In genomic region chr11:68933885-68934507, GRCm38 (mm10) we compare ENCODE assay signal across 24 mouse cellular contexts. TPM values are rescaled to one million over a fixed set of nuclear protein-coding genes. Genes with fewer than 3 reads are reported as not detected.
DNase-seq lines count a peak whose midpoint lies in the region; ATAC-seq and TF ChIP-seq lines count a peak whose summit lies in the region.
"Had no signal": no experiment of that assay in that cellular context is flagged by ENCODE, and none has a peak within 500 bp of the region (broad histone marks: within the 10 kb centered on the region; RNA-seq: fewer than 3 reads in every experiment).

No protein-coding gene starts in this region.

- no peaks in the 10 kb centered on the region for H3K36me3 ChIP-seq in hindbrain, embryonic 12.5 days
- no peaks in the 10 kb centered on the region for H3K36me3 ChIP-seq in hindbrain, embryonic 11.5 days (ENCODE audit: control insufficient read depth, insufficient read depth, low read length)
- H3K36me3 ChIP-seq in MEL (ENCODE audit: control insufficient read depth in 1 of 2, insufficient read depth in 2 of 2, low read length in 2 of 2), result peaks cover 0 to under 1% of the 10 kb centered on the region in 2 experiments; a peak in 1 of 4 replicates
- H3K36me3 ChIP-seq in forebrain, postnatal 0 days (ENCODE audit: insufficient read depth), result no peaks in the 10 kb centered on the region
- H3K36me3 ChIP-seq in midbrain, postnatal 0 days (ENCODE audit: insufficient read depth, low read length), result no peaks in the 10 kb centered on the region
- H3K36me3 ChIP-seq: G1E; heart, embryonic 13.5 days had no signal

- no peak for TF ChIP-seq CTCF in MEL (IDR thresholded peaks at IDR 0.05 in 2 of 3, conservative IDR thresholded peaks at IDR 0.05 in 1 of 3; ENCODE audit: control insufficient read depth in 1 of 3, insufficient read depth in 1 of 3, low read depth in 2 of 3, low read length in 3 of 3, poor library complexity in 1 of 3, severe bottlenecking in 1 of 3)
- no peak; the same call in 1 of the 2 replicates for TF ChIP-seq CTCF in forebrain, postnatal 0 days (IDR thresholded peaks at IDR 0.05; ENCODE audit: low read depth)
- no peak for TF ChIP-seq CTCF in midbrain, postnatal 0 days (IDR thresholded peaks at IDR 0.05)

- no peak for ATAC-seq in hindbrain, embryonic 12.5 days (ENCODE audit: low FRiP score)
- no peak for ATAC-seq in hindbrain, embryonic 11.5 days (ENCODE audit: low FRiP score)
- ATAC-seq in forebrain, postnatal 0 days, result peak; percentile 60; the same call in 1 of the 2 replicates
- ATAC-seq in midbrain, postnatal 0 days (ENCODE audit: low FRiP score), result no peak

- no peak overlapping the region for H3K4me3 ChIP-seq in hindbrain, embryonic 12.5 days
- no peak overlapping the region for H3K4me3 ChIP-seq in hindbrain, embryonic 11.5 days (ENCODE audit: low read depth, low read length)
- H3K4me3 ChIP-seq in MEL (ENCODE audit: control insufficient read depth in 1 of 2, insufficient read depth in 1 of 2, low read depth in 2 of 2, low read length in 2 of 2), result no peak overlapping the region
- no peak overlapping the region for H3K4me3 ChIP-seq in forebrain, postnatal 0 days (ENCODE audit: low read depth, low read length)
- no peak overlapping the region for H3K4me3 ChIP-seq in midbrain, postnatal 0 days (ENCODE audit: low read depth, low read length)
- H3K4me3 ChIP-seq: heart, embryonic 13.5 days; megakaryocyte, embryonic 14.5 days had no signal

- H3K4me1 ChIP-seq in hindbrain, embryonic 12.5 days, result 0 out of 2 replicates have a peak, but pooled peaks cover 3% of the 10 kb centered on the region
- H3K4me1 ChIP-seq in hindbrain, embryonic 11.5 days (replicated peaks; ENCODE audit: control insufficient read depth, insufficient read depth, low read length), result no peaks in the 10 kb centered on the region
- H3K4me1 ChIP-seq in MEL (ENCODE audit: control insufficient read depth in 1 of 2, insufficient read depth in 2 of 2, low read length in 2 of 2), result peaks cover 0 to 4% of the 10 kb centered on the region in 2 experiments; a peak in 1 of 4 replicates
- H3K4me1 ChIP-seq in forebrain, postnatal 0 days (ENCODE audit: insufficient read depth), result peaks cover under 1% of the 10 kb centered on the region; the same call in 1 of the 2 replicates
- no peaks in the 10 kb centered on the region for H3K4me1 ChIP-seq in midbrain, postnatal 0 days (ENCODE audit: insufficient read depth, low read length)
- H3K4me1 ChIP-seq: heart, embryonic 13.5 days had no signal

- H3K79me2 ChIP-seq in MEL (ENCODE audit: control insufficient read depth, insufficient read depth, low read length, poor library complexity), result no peaks in the 10 kb centered on the region

- no peak for TF ChIP-seq RAD21 in MEL (IDR thresholded peaks at IDR 0.05; ENCODE audit: low read depth, low read length)

- no peak overlapping the region for H3K4me2 ChIP-seq in hindbrain, embryonic 12.5 days (replicated peaks)
- no peak overlapping the region for H3K4me2 ChIP-seq in hindbrain, embryonic 11.5 days (replicated peaks; ENCODE audit: low read depth, low read length)
- H3K4me2 ChIP-seq in forebrain, postnatal 0 days (ENCODE audit: low read depth), result no peak overlapping the region
- H3K4me2 ChIP-seq in midbrain, postnatal 0 days (ENCODE audit: low read depth, low read length, poor library complexity, severe bottlenecking), result no peak overlapping the region
- H3K4me2 ChIP-seq: heart, embryonic 13.5 days had no signal

- H3K9me3 ChIP-seq in hindbrain, embryonic 12.5 days (replicated peaks), result no peaks in the 10 kb centered on the region
- H3K9me3 ChIP-seq in hindbrain, embryonic 11.5 days (ENCODE audit: control insufficient read depth, low read length), result no peaks in the 10 kb centered on the region
- H3K9me3 ChIP-seq in MEL (replicated peaks; ENCODE audit: insufficient read depth, low read length), result no peaks in the 10 kb centered on the region
- H3K9me3 ChIP-seq in forebrain, postnatal 0 days (ENCODE audit: low read length), result no peaks in the 10 kb centered on the region
- H3K9me3 ChIP-seq in midbrain, postnatal 0 days (ENCODE audit: low read length), result no peaks in the 10 kb centered on the region
- H3K9me3 ChIP-seq: G1E; heart, embryonic 13.5 days; megakaryocyte, embryonic 14.5 days had no signal

- H3K27ac ChIP-seq in hindbrain, embryonic 12.5 days, result peak overlapping the region; percentile 18; the same call in 1 of the 2 replicates
- H3K27ac ChIP-seq in hindbrain, embryonic 11.5 days (ENCODE audit: low read depth, low read length), result no peak overlapping the region
- no peak overlapping the region for H3K27ac ChIP-seq in MEL (ENCODE audit: control insufficient read depth, low read depth, low read length)
- no peak overlapping the region for H3K27ac ChIP-seq in forebrain, postnatal 0 days (ENCODE audit: low read depth, low read length)
- H3K27ac ChIP-seq in midbrain, postnatal 0 days (ENCODE audit: low read depth, low read length), result no peak overlapping the region; the same call in 1 of the 2 replicates
- H3K27ac ChIP-seq: heart, embryonic 13.5 days had no signal

- H3K27me3 ChIP-seq in hindbrain, embryonic 12.5 days, result no peaks in the 10 kb centered on the region
- H3K27me3 ChIP-seq in hindbrain, embryonic 11.5 days (ENCODE audit: control insufficient read depth, insufficient read depth, low read length), result no peaks in the 10 kb centered on the region
- peaks cover 0 to 2% of the 10 kb centered on the region in 2 experiments; a peak in 2 of 4 replicates for H3K27me3 ChIP-seq in MEL (ENCODE audit: control insufficient read depth in 1 of 2, insufficient read depth in 2 of 2, low read length in 2 of 2)
- H3K27me3 ChIP-seq in forebrain, postnatal 0 days (ENCODE audit: insufficient read depth, low read length), result no peaks in the 10 kb centered on the region
- H3K27me3 ChIP-seq in midbrain, postnatal 0 days (ENCODE audit: insufficient read depth, low read length), result no peaks in the 10 kb centered on the region
- H3K27me3 ChIP-seq: heart, embryonic 13.5 days had no signal

- no peak for DNase-seq in hindbrain, embryonic 11.5 days (ENCODE audit: low spot score)
- DNase-seq in MEL (ENCODE audit: low read depth, low spot score), result peak; percentile 41
- peak; percentile 4 for DNase-seq in forebrain, postnatal 0 days
- DNase-seq in midbrain, postnatal 0 days (ENCODE audit: low spot score), result peak; percentile 51
- no peak for DNase-seq in natural killer cell, adult 2 months (ENCODE audit: low spot score in 2 of 2)
- no peak for DNase-seq in kidney, adult 11 months
- DNase-seq: adrenal gland, postnatal 14 days; cerebellum, adult 18-20 months; kidney, adult 9 months; kidney, postnatal 25 days; left cerebral cortex, postnatal 4 days; liver; lung, postnatal 10 days; right cerebral cortex, postnatal 14 days; spleen, adult 18-20 months; thymus, postnatal 25 days had no signal

- no peak for TF ChIP-seq EP300 in MEL (IDR thresholded peaks at IDR 0.05; ENCODE audit: low read depth in 1 of 2, low read length in 2 of 2)

- WGBS in hindbrain, embryonic 12.5 days, result 76% methylated on average over 5 of the region's 5 CpGs
- WGBS in hindbrain, embryonic 11.5 days, result 66% methylated on average over 5 of the region's 5 CpGs
- 68% methylated on average over 5 of the region's 5 CpGs for WGBS in forebrain, postnatal 0 days
- 60% methylated on average over 5 of the region's 5 CpGs for WGBS in midbrain, postnatal 0 days

- H3K9ac ChIP-seq in hindbrain, embryonic 12.5 days, result no peak overlapping the region
- no peak overlapping the region for H3K9ac ChIP-seq in hindbrain, embryonic 11.5 days (ENCODE audit: low read depth, low read length)
- no peak overlapping the region for H3K9ac ChIP-seq in MEL (ENCODE audit: control insufficient read depth, low read depth, low read length, poor library complexity, severe bottlenecking)
- no peak overlapping the region for H3K9ac ChIP-seq in forebrain, postnatal 0 days
- no peak overlapping the region for H3K9ac ChIP-seq in midbrain, postnatal 0 days (replicated peaks; ENCODE audit: low read length, poor library complexity, severe bottlenecking)
- H3K9ac ChIP-seq: heart, embryonic 13.5 days had no signal

- no peak for TF ChIP-seq POLR2A in MEL (IDR thresholded peaks at IDR 0.05; ENCODE audit: control insufficient read depth in 1 of 2, insufficient read depth in 1 of 2, low read depth in 1 of 2, low read length in 2 of 2, poor library complexity in 1 of 2)

RNA-seq across cellular contexts. Expression of gene Odf4, which starts 7.1 kb away (rescaled TPM):
- polyA plus RNA-seq in hindbrain, embryonic 12.5 days (2016; fragmentation: Nextera tagmentation; extraction: Ambion mirVana), result 0.36 TPM in 1 of 2 replicates, not detected in the other
- 0.15 and 0.18 TPM in 2 replicates for polyA plus RNA-seq in hindbrain, embryonic 11.5 days (2014; fragmentation: Nextera tagmentation; extraction: Ambion mirVana)
- not detected in 2 replicates for total RNA-seq in MEL (2012; rRNA removed)
- polyA plus RNA-seq in MEL (2012; ENCODE audit: insufficient read depth in 1 of 2, insufficient read length in 2 of 2, low read depth in 1 of 2, low replicate concordance in 2 of 2, missing spikeins in 1 of 2), result not detected
- total RNA-seq in forebrain, postnatal 0 days (2014; rRNA removed), result 0.77 and 2.0 TPM in 2 replicates
- 0.42 TPM in 1 of 2 replicates, not detected in the other for polyA plus RNA-seq in forebrain, postnatal 0 days (2015; fragmentation: Nextera tagmentation; extraction: Ambion mirVana)
- total RNA-seq in midbrain, postnatal 0 days (2014; rRNA removed), result 1.5 and 4.3 TPM in 2 replicates
- 0.52 and 2.2 TPM in 2 replicates for polyA plus RNA-seq in midbrain, postnatal 0 days (2015; fragmentation: Nextera tagmentation; extraction: Ambion mirVana)
- total RNA-seq: G1E; gastrocnemius, adult 8-10 months; heart, postnatal 25 days; left cerebral cortex, adult 18-20 months had no signal
- polyA plus RNA-seq: G1E; heart, embryonic 13.5 days; liver, embryonic 16.5 days had no signal

RNA-seq across cellular contexts. Expression of gene Arhgef15, which starts 23.3 kb away (rescaled TPM):
- polyA plus RNA-seq in hindbrain, embryonic 12.5 days (2016; fragmentation: Nextera tagmentation; extraction: Ambion mirVana), result 8.5 TPM in 2 replicates
- 4.9 and 5.5 TPM in 2 replicates for polyA plus RNA-seq in hindbrain, embryonic 11.5 days (2014; fragmentation: Nextera tagmentation; extraction: Ambion mirVana)
- 0.23 TPM in 1 of 2 replicates, not detected in the other for total RNA-seq in MEL (2012; rRNA removed)
- under 1 TPM in 1 of 2 experiments, not detected in 1; 0.74 TPM for polyA plus RNA-seq in MEL (2012; ENCODE audit: insufficient read depth in 1 of 2, insufficient read length in 2 of 2, low read depth in 1 of 2, low replicate concordance in 2 of 2, missing spikeins in 1 of 2)
- 12.0 and 13.8 TPM in 2 replicates for total RNA-seq in forebrain, postnatal 0 days (2014; rRNA removed)
- 9.6 and 17.8 TPM in 2 replicates for polyA plus RNA-seq in forebrain, postnatal 0 days (2015; fragmentation: Nextera tagmentation; extraction: Ambion mirVana)
- total RNA-seq in midbrain, postnatal 0 days (2014; rRNA removed), result 23.3 and 50.8 TPM in 2 replicates
- polyA plus RNA-seq in midbrain, postnatal 0 days (2015; fragmentation: Nextera tagmentation; extraction: Ambion mirVana), result 27.6 and 34.3 TPM in 2 replicates
- polyA plus RNA-seq: G1E had no signal

RNA-seq across cellular contexts. Expression of gene Rpl26, which starts 32.6 kb away (rescaled TPM):
- polyA plus RNA-seq in hindbrain, embryonic 12.5 days (2016; fragmentation: Nextera tagmentation; extraction: Ambion mirVana), result 624 and 749 TPM in 2 replicates
- 839 and 854 TPM in 2 replicates for polyA plus RNA-seq in hindbrain, embryonic 11.5 days (2014; fragmentation: Nextera tagmentation; extraction: Ambion mirVana)
- 5,179 and 5,512 TPM in 2 replicates for total RNA-seq in MEL (2012; rRNA removed)
- polyA plus RNA-seq in MEL (2012; ENCODE audit: insufficient read depth in 1 of 2, insufficient read length in 2 of 2, low read depth in 1 of 2, low replicate concordance in 2 of 2, missing spikeins in 1 of 2), result 1,000 to 10,000 TPM in 1 of 2 experiments, not detected in 1; 3,167 TPM
- total RNA-seq in forebrain, postnatal 0 days (2014; rRNA removed), result 1,229 and 1,850 TPM in 2 replicates
- polyA plus RNA-seq in forebrain, postnatal 0 days (2015; fragmentation: Nextera tagmentation; extraction: Ambion mirVana), result 585 and 820 TPM in 2 replicates
- total RNA-seq in midbrain, postnatal 0 days (2014; rRNA removed), result 1,124 and 1,179 TPM in 2 replicates
- polyA plus RNA-seq in midbrain, postnatal 0 days (2015; fragmentation: Nextera tagmentation; extraction: Ambion mirVana), result 561 and 573 TPM in 2 replicates

RNA-seq across cellular contexts. Expression of gene Slc25a35, which starts 33.9 kb away (rescaled TPM):
- polyA plus RNA-seq in hindbrain, embryonic 12.5 days (2016; fragmentation: Nextera tagmentation; extraction: Ambion mirVana), result 2.3 TPM in 2 replicates
- 1.6 and 1.8 TPM in 2 replicates for polyA plus RNA-seq in hindbrain, embryonic 11.5 days (2014; fragmentation: Nextera tagmentation; extraction: Ambion mirVana)
- total RNA-seq in MEL (2012; rRNA removed), result 3.3 and 4.9 TPM in 2 replicates
- 1 to 10 TPM in 1 of 2 experiments, not detected in 1; 3.3 TPM for polyA plus RNA-seq in MEL (2012; ENCODE audit: insufficient read depth in 1 of 2, insufficient read length in 2 of 2, low read depth in 1 of 2, low replicate concordance in 2 of 2, missing spikeins in 1 of 2)
- total RNA-seq in forebrain, postnatal 0 days (2014; rRNA removed), result 1.3 and 1.4 TPM in 2 replicates
- polyA plus RNA-seq in forebrain, postnatal 0 days (2015; fragmentation: Nextera tagmentation; extraction: Ambion mirVana), result 1.3 and 1.4 TPM in 2 replicates
- total RNA-seq in midbrain, postnatal 0 days (2014; rRNA removed), result 0.93 and 1.4 TPM in 2 replicates
- 1.5 and 2.0 TPM in 2 replicates for polyA plus RNA-seq in midbrain, postnatal 0 days (2015; fragmentation: Nextera tagmentation; extraction: Ambion mirVana)

RNA-seq across cellular contexts. Expression of gene Rangrf, which starts 41.0 kb away (rescaled TPM):
- 34.4 and 38.3 TPM in 2 replicates for polyA plus RNA-seq in hindbrain, embryonic 12.5 days (2016; fragmentation: Nextera tagmentation; extraction: Ambion mirVana)
- 56.0 and 59.3 TPM in 2 replicates for polyA plus RNA-seq in hindbrain, embryonic 11.5 days (2014; fragmentation: Nextera tagmentation; extraction: Ambion mirVana)
- 182 and 207 TPM in 2 replicates for total RNA-seq in MEL (2012; rRNA removed)
- 100 to 1,000 TPM in 1 of 2 experiments, not detected in 1; 159 TPM for polyA plus RNA-seq in MEL (2012; ENCODE audit: insufficient read depth in 1 of 2, insufficient read length in 2 of 2, low read depth in 1 of 2, low replicate concordance in 2 of 2, missing spikeins in 1 of 2)
- 21.7 and 28.9 TPM in 2 replicates for total RNA-seq in forebrain, postnatal 0 days (2014; rRNA removed)
- polyA plus RNA-seq in forebrain, postnatal 0 days (2015; fragmentation: Nextera tagmentation; extraction: Ambion mirVana), result 23.7 and 25.6 TPM in 2 replicates
- 12.0 and 25.0 TPM in 2 replicates for total RNA-seq in midbrain, postnatal 0 days (2014; rRNA removed)
- polyA plus RNA-seq in midbrain, postnatal 0 days (2015; fragmentation: Nextera tagmentation; extraction: Ambion mirVana), result 18.9 and 20.2 TPM in 2 replicates

Comparison
In these comparisons a context has a peak if more than half of its experiments do, and no peak if none do; other contexts are left out.
1. DNase-seq: peak in MEL (single experiment), forebrain, postnatal 0 days (single experiment) and midbrain, postnatal 0 days (single experiment); none in hindbrain, embryonic 11.5 days (single experiment), natural killer cell, adult 2 months (0 of 2) and kidney, adult 11 months (single experiment).